In the genomic region with DNA sequence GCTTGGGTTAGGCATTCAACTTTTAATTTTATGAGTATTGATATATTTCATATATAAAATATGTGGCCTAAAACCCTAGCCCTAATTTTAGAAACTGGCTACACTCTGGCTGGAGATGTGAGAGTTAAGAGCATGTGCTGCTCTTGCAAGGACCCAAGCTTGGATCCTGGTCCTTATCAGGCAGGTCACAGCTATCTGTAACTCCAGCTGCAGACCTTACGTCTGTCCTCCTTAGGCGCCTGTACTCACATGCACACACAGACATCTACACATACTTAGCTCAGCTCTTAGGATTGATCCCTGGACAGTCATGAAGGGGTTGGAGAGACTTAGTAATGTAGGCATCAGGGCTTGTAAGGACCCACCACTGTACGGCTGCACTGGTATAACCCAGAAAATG, we compare ENCODE assay signal across 26 mouse cellular contexts.
DNase-seq lines count a peak whose midpoint lies in the region; ATAC-seq and TF ChIP-seq lines count a peak whose summit lies in the region.
"Had no signal": no experiment of that assay in that cellular context is flagged by ENCODE, and none has a peak within 500 bp of the region (broad histone marks: within the 10 kb centered on the region; RNA-seq: fewer than 3 reads in every experiment).

No protein-coding gene starts in this region.

- no peaks in the 10 kb centered on the region for H3K79me2 ChIP-seq in MEL (ENCODE audit: control insufficient read depth, insufficient read depth, low read length, poor library complexity)

- H3K4me1 ChIP-seq in MEL (ENCODE audit: control insufficient read depth in 1 of 2, insufficient read depth in 2 of 2, low read length in 2 of 2), result peaks cover 3 to 9% of the 10 kb centered on the region in 2 experiments
- H3K4me1 ChIP-seq in liver, embryonic 13.5 days (replicated peaks), result peaks cover 23% of the 10 kb centered on the region
- H3K4me1 ChIP-seq: embryonic facial prominence, embryonic 10.5 days; midbrain, embryonic 15.5 days; neural tube, embryonic 13.5 days had no signal

- peaks cover 0 to 8% of the 10 kb centered on the region in 2 experiments; a peak in 3 of 4 replicates for H3K36me3 ChIP-seq in MEL (ENCODE audit: control insufficient read depth in 1 of 2, insufficient read depth in 2 of 2, low read length in 2 of 2)
- H3K36me3 ChIP-seq in liver, embryonic 13.5 days, result peaks cover 8% of the 10 kb centered on the region; the same call in 1 of the 2 replicates

- no peaks in the 10 kb centered on the region for H3K9me3 ChIP-seq in MEL (replicated peaks; ENCODE audit: insufficient read depth, low read length)
- no peaks in the 10 kb centered on the region for H3K9me3 ChIP-seq in liver, embryonic 13.5 days (replicated peaks)
- H3K9me3 ChIP-seq: embryonic facial prominence, embryonic 10.5 days; megakaryocyte, embryonic 14.5 days; midbrain, embryonic 15.5 days; neural tube, embryonic 13.5 days had no signal

- TF ChIP-seq CTCF in MEL (IDR thresholded peaks at IDR 0.05 in 2 of 3, conservative IDR thresholded peaks at IDR 0.05 in 1 of 3; ENCODE audit: control insufficient read depth in 1 of 3, insufficient read depth in 1 of 3, low read depth in 2 of 3, low read length in 3 of 3, poor library complexity in 1 of 3, severe bottlenecking in 1 of 3), result no peak

- no peak overlapping the region for H3K27ac ChIP-seq in MEL (ENCODE audit: control insufficient read depth, low read depth, low read length)
- H3K27ac ChIP-seq in liver, embryonic 13.5 days, result no peak overlapping the region
- H3K27ac ChIP-seq: embryonic facial prominence, embryonic 10.5 days; hindbrain, embryonic 14.5 days; midbrain, embryonic 15.5 days; neural tube, embryonic 13.5 days had no signal

- no peak overlapping the region for H3K4me3 ChIP-seq in MEL (ENCODE audit: control insufficient read depth in 1 of 2, insufficient read depth in 1 of 2, low read depth in 2 of 2, low read length in 2 of 2)
- no peak overlapping the region for H3K4me3 ChIP-seq in liver, embryonic 13.5 days (replicated peaks)
- H3K4me3 ChIP-seq: embryonic facial prominence, embryonic 10.5 days; megakaryocyte, embryonic 14.5 days; midbrain, embryonic 15.5 days; myocyte; neural tube, embryonic 13.5 days had no signal

- TF ChIP-seq RAD21 in MEL (IDR thresholded peaks at IDR 0.05; ENCODE audit: low read depth, low read length), result no peak

- TF ChIP-seq POLR2A in MEL (IDR thresholded peaks at IDR 0.05; ENCODE audit: control insufficient read depth in 1 of 2, insufficient read depth in 1 of 2, low read depth in 1 of 2, low read length in 2 of 2, poor library complexity in 1 of 2), result no peak

- TF ChIP-seq EP300 in MEL (IDR thresholded peaks at IDR 0.05; ENCODE audit: low read depth in 1 of 2, low read length in 2 of 2), result 0 out of 4 replicates have a peak, but pooled peaks of 1 of the 2 experiments have one; percentile 31

- peak; percentile 48; the same call in 1 of the 2 replicates for ATAC-seq in common myeloid progenitor, adult 5-6 weeks (replicated peaks; ENCODE audit: low read depth, poor library complexity, severe bottlenecking)
- ATAC-seq in liver, embryonic 13.5 days (ENCODE audit: low read depth), result peak; percentile 96
- ATAC-seq in megakaryocyte progenitor cell, adult 5-6 weeks (replicated peaks; ENCODE audit: poor library complexity), result peak; percentile 87
- ATAC-seq: forebrain, postnatal 0 days; midbrain, embryonic 15.5 days had no signal

- peak; percentile 58 for DNase-seq in MEL (ENCODE audit: low read depth, low spot score)
- peak; percentile 22 for DNase-seq in liver, embryonic 13.5 days
- no peak for DNase-seq in lung, postnatal 10 days
- no peak for DNase-seq in kidney, postnatal 25 days
- DNase-seq in adrenal gland, adult 2 months, result no peak
- DNase-seq: adrenal gland, postnatal 14 days; cerebellum, adult 11 months; cerebellum, adult 9-11 months; forebrain, postnatal 0 days; gastrocnemius, postnatal 25 days; heart, postnatal 4 days; kidney, adult 9 months; kidney, postnatal 14 days; layer of hippocampus, postnatal 36 days; lung, adult 18-20 months; lung, postnatal 14 days; thymus, adult 2 months; thymus, postnatal 4 days had no signal

- no peak overlapping the region for H3K9ac ChIP-seq in MEL (ENCODE audit: control insufficient read depth, low read depth, low read length, poor library complexity, severe bottlenecking)
- no peak overlapping the region for H3K9ac ChIP-seq in liver, embryonic 13.5 days
- H3K9ac ChIP-seq: forebrain, postnatal 0 days; hindbrain, embryonic 14.5 days; midbrain, embryonic 15.5 days; neural tube, embryonic 13.5 days had no signal

- H3K27me3 ChIP-seq in MEL (ENCODE audit: control insufficient read depth in 1 of 2, insufficient read depth in 2 of 2, low read length in 2 of 2), result no peaks in the 10 kb centered on the region
- H3K27me3 ChIP-seq in liver, embryonic 13.5 days, result no peaks in the 10 kb centered on the region
- H3K27me3 ChIP-seq: megakaryocyte, embryonic 14.5 days; midbrain, embryonic 15.5 days; neural tube, embryonic 13.5 days had no signal

- H3K4me2 ChIP-seq in liver, embryonic 13.5 days, result no peak overlapping the region
- H3K4me2 ChIP-seq: hindbrain, embryonic 14.5 days; midbrain, embryonic 15.5 days; neural tube, embryonic 13.5 days had no signal

- WGBS in liver, embryonic 13.5 days (ENCODE audit: insufficient replicate concordance), result 34% methylated on average over 3 of the region's 3 CpGs

TF ChIP-seq in MEL, 35 proteins besides CTCF, POLR2A, EP300 and RAD21:
- TF ChIP-seq RCOR1 (IDR thresholded peaks at IDR 0.05; ENCODE audit: low read depth, low read length), result no peak
- TF ChIP-seq TCF12 (IDR thresholded peaks at IDR 0.05; ENCODE audit: low read depth, low read length), result peak; percentile 61; the same call in 1 of the 2 replicates
- no peak for TF ChIP-seq CHD1 (IDR thresholded peaks at IDR 0.05; ENCODE audit: low read depth, low read length)
- no peak for TF ChIP-seq TBP (IDR thresholded peaks at IDR 0.05; ENCODE audit: low read depth, low read length)
- no peak for TF ChIP-seq ZKSCAN1 (IDR thresholded peaks at IDR 0.05; ENCODE audit: low read depth, low read length)
- TF ChIP-seq MXI1 (IDR thresholded peaks at IDR 0.05; ENCODE audit: low read depth, low read length), result no peak
- TF ChIP-seq MEF2A (IDR thresholded peaks at IDR 0.05; ENCODE audit: extremely low read depth, insufficient replicate concordance, low read depth, low read length, poor library complexity, severe bottlenecking), result no peak
- no peak for TF ChIP-seq BHLHE40 (IDR thresholded peaks at IDR 0.05; ENCODE audit: borderline replicate concordance, low read depth, low read length)
- peak; percentile 69 for TF ChIP-seq TAL1 (IDR thresholded peaks at IDR 0.05; ENCODE audit: low read length)
- TF ChIP-seq POLR2AphosphoS2 (IDR thresholded peaks at IDR 0.05; ENCODE audit: low read length), result no peak
- no peak for TF ChIP-seq USF1 (IDR thresholded peaks at IDR 0.05; ENCODE audit: low read depth, low read length)
- no peak for TF ChIP-seq CHD2 (IDR thresholded peaks at IDR 0.05; ENCODE audit: low read length)
- TF ChIP-seq ETS1 (IDR thresholded peaks at IDR 0.05; ENCODE audit: low read depth, low read length), result 0 out of 2 replicates have a peak, but pooled peaks have one; percentile 24
- TF ChIP-seq ZMIZ1 (IDR thresholded peaks at IDR 0.05; ENCODE audit: low read depth, low read length), result no peak
- no peak for TF ChIP-seq USF2 (IDR thresholded peaks at IDR 0.05; ENCODE audit: borderline replicate concordance in 1 of 2, insufficient read depth in 1 of 2, low read depth in 1 of 2, low read length in 2 of 2)
- TF ChIP-seq GATA1 (IDR thresholded peaks at IDR 0.05; ENCODE audit: low read depth, low read length), result peak; percentile 73
- no peak for TF ChIP-seq E2F4 (IDR thresholded peaks at IDR 0.05; ENCODE audit: borderline replicate concordance, low read depth, low read length)
- no peak for TF ChIP-seq ZNF384 (IDR thresholded peaks at IDR 0.05; ENCODE audit: low read depth, low read length)

Comparison
In these comparisons a context has a peak if more than half of its experiments do, and no peak if none do; other contexts are left out.
1. DNase-seq: peak in MEL (single experiment) and liver, embryonic 13.5 days (single experiment); none in lung, postnatal 10 days (single experiment), kidney, postnatal 25 days (0 of 2) and adrenal gland, adult 2 months (single experiment).
2. Peak in every context shown above with its lines, with median percentiles within 50 percentile points of each other: ATAC-seq.